Mouse (Mus musculus): ENCODE measurements at regions not wholly inside any gene's neighbourhood (a gene's known extent, or its start where the extent isn't known, plus 50 kb on each side); places are given as distances from the start of the nearest gene placed in this dataset.
A peak's percentile ranks its signal among the peaks of the same experiment; 100 is the strongest.
"Not testable (repeated sequence)": the region's sequence is repeated elsewhere in the genome, so short reads cannot be mapped to it uniquely, and the experiment has no call there.

- 79% methylated on average over 7 of the region's 7 CpGs for WGBS
- no peak overlapping the region for H3K27ac ChIP-seq (replicated peaks)
- no peaks in the 10 kb centered on the region for H3K36me3 ChIP-seq
These were observed 59.6 kb downstream of the Fasl start for GRCm38 (mm10) chr1:161728546-161729206.

DNA sequence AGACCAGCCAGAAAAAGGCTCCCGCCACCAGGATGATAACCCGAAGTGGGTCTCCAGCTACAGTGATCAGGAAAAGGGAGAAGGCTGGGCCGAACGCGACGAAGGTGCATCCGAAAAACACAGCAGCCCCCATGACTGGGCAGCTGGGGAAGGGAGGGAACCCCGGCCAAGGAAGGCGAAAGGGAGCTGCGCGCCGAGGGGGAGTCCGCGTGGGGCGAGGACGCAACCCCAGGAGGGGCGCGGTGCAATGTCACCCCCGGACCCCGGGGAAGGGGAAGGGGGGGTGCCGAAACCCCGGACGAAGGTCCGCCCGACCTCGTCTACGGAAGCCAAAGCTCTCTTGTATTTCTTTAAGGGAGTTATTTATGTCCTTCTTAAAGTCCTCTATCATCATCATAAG, 60.9 kb downstream of the Fasl start:
- H3K27me3 ChIP-seq; H3K9me3 ChIP-seq (replicated peaks); H3K9ac ChIP-seq; H3K4me1 ChIP-seq; H3K4me3 ChIP-seq (replicated peaks); H3K4me2 ChIP-seq (replicated peaks); ATAC-seq (ENCODE audit: insufficient number of reproducible peaks, low FRiP score, low TSS enrichment, low read depth); H3K36me3 ChIP-seq; H3K27ac ChIP-seq (replicated peaks): not testable (repeated sequence)
- 91% methylated on average over 15 of the region's 27 CpGs for WGBS

More at GRCm38 (mm10) chr1:161728546-161729206, 59.6 kb downstream of the Fasl start:
- Histone ChIP-seq H3K4me3 (replicated peaks) (no peak overlapping the region), H3K4me2 (replicated peaks) (no peak overlapping the region), H3K9ac (no peak overlapping the region), H3K4me1 (no peaks in the 10 kb centered on the region), H3K27me3 (no peaks in the 10 kb centered on the region), H3K9me3 (replicated peaks) (no peaks in the 10 kb centered on the region)
- no peak for ATAC-seq (ENCODE audit: insufficient number of reproducible peaks, low FRiP score, low TSS enrichment, low read depth)

GRCm38 (mm10) chr1:161726098-161726497, 62.2 kb downstream of the Fasl start:
- H3K4me2 ChIP-seq (replicated peaks); H3K9ac ChIP-seq; H3K9me3 ChIP-seq (replicated peaks); H3K27ac ChIP-seq (replicated peaks); H3K36me3 ChIP-seq; H3K4me1 ChIP-seq; H3K4me3 ChIP-seq (replicated peaks); H3K27me3 ChIP-seq; ATAC-seq (ENCODE audit: insufficient number of reproducible peaks, low FRiP score, low TSS enrichment, low read depth): not testable (repeated sequence)
- 100% methylated on average over 1 of the region's 10 CpGs for WGBS

DNA sequence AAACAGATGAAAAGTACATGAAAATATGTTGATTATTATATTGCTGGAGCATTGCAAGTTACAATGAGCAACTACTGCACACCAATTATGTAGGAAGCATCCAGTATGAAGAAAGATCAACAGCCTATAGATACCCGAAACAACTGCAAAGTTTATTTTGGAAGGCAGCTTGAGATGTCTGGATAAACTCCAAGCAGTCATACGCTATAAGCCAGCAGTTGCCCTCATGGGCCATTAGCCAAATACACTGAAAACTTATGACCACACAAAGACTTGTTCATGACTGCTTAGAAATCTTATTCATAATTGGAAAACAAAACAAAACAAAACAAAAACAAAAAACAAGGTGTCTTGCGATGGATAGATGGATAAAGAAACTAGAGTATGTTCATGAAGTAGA, 68.4 kb downstream of the Fasl start:
- no peak overlapping the region for H3K9ac ChIP-seq
- no peak overlapping the region for H3K4me3 ChIP-seq (replicated peaks)
- no peaks in the 10 kb centered on the region for H3K4me1 ChIP-seq
- no peak overlapping the region for H3K4me2 ChIP-seq (replicated peaks)
- H3K36me3 ChIP-seq = no peaks in the 10 kb centered on the region
- no peaks in the 10 kb centered on the region for H3K9me3 ChIP-seq (replicated peaks)
- no peak overlapping the region for H3K27ac ChIP-seq (replicated peaks)
- no peak for ATAC-seq (ENCODE audit: insufficient number of reproducible peaks, low FRiP score, low TSS enrichment, low read depth)
- 67% methylated on average over 3 of the region's 3 CpGs for WGBS
- no peaks in the 10 kb centered on the region for H3K27me3 ChIP-seq

GRCm38 (mm10) chr1:161718254-161718653, 70.0 kb downstream of the Fasl start:
- no peaks in the 10 kb centered on the region for H3K27me3 ChIP-seq
- 62% methylated on average over 5 of the region's 5 CpGs for WGBS
- no peak; the same call in 1 of the 2 replicates for ATAC-seq (ENCODE audit: insufficient number of reproducible peaks, low FRiP score, low TSS enrichment, low read depth)

GRCm38 (mm10) chr1:161712918-161713317, 75.4 kb downstream of the Fasl start:
- Histone ChIP-seq H3K27me3 (no peaks in the 10 kb centered on the region), H3K9me3 (replicated peaks) (no peaks in the 10 kb centered on the region), H3K27ac (replicated peaks) (no peak overlapping the region), H3K4me1 (no peaks in the 10 kb centered on the region), H3K9ac (no peak overlapping the region), H3K4me3 (replicated peaks) (no peak overlapping the region), H3K4me2 (replicated peaks) (0 out of 2 replicates have a peak overlapping the region, but pooled peaks have one; percentile 8), H3K36me3 (no peaks in the 10 kb centered on the region)
- 45% methylated on average over 10 of the region's 10 CpGs for WGBS
- no peak for ATAC-seq (ENCODE audit: insufficient number of reproducible peaks, low FRiP score, low TSS enrichment, low read depth)

More at GRCm38 (mm10) chr1:161718254-161718653, 70.0 kb downstream of the Fasl start:
- Histone ChIP-seq H3K27ac (replicated peaks) (no peak overlapping the region), H3K4me2 (replicated peaks) (no peak overlapping the region), H3K9me3 (replicated peaks) (no peaks in the 10 kb centered on the region), H3K36me3 (no peaks in the 10 kb centered on the region), H3K4me1 (no peaks in the 10 kb centered on the region), H3K4me3 (replicated peaks) (no peak overlapping the region), H3K9ac (no peak overlapping the region)

DNA sequence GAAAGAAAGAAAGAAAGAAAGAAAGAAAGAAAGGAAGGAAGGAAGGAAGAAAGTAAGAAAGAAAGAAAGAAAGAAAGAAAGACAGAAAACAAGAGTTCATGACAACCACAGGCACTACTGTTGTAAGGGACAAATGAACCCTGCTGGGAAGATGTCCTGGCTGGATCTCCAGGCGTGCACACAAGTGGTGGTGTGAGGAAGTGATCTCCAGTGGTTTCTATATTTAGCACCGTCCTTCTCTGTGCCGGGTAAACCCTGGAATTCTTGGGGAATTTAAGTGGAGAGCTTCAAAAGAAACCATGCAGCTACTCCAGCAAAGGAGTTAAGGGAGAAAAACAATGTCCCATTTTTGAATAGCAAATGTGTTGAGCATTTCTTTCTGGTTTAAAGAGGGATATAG, 76.0 kb downstream of the Fasl start:
- Histone ChIP-seq H3K4me1 (no peaks in the 10 kb centered on the region), H3K27me3 (no peaks in the 10 kb centered on the region), H3K9ac (no peak overlapping the region), H3K27ac (replicated peaks) (no peak overlapping the region), H3K4me2 (replicated peaks) (no peak overlapping the region), H3K36me3 (no peaks in the 10 kb centered on the region), H3K4me3 (replicated peaks) (no peak overlapping the region), H3K9me3 (replicated peaks) (no peaks in the 10 kb centered on the region)
- 5% methylated on average over 3 of the region's 3 CpGs for WGBS
- no peak for ATAC-seq (ENCODE audit: insufficient number of reproducible peaks, low FRiP score, low TSS enrichment, low read depth)

DNA sequence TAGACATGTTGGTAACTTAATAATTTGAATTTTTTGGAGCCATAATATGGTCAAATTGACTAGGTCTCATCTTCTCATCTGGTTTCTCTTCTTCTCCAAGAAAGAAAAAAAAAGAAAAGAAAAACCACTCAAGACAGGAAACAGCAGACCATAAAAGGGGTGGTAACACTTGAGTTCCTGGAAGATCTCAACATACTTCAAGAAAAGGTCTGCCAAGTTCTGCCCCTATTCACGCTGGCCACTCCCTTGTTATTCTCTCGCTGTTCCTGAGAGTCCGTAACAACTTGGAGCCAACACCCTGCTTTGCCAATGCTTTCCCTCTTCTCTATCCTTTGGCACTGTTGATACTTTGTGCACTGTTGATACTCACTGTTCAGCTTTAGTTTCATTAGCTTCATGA, 81.2 kb downstream of the Fasl start:
- H3K4me2 ChIP-seq (replicated peaks) = no peak overlapping the region
- ATAC-seq (ENCODE audit: insufficient number of reproducible peaks, low FRiP score, low TSS enrichment, low read depth) = no peak
- 72% methylated on average over 3 of the region's 3 CpGs for WGBS
- no peaks in the 10 kb centered on the region for H3K9me3 ChIP-seq (replicated peaks)
- no peaks in the 10 kb centered on the region for H3K27me3 ChIP-seq
- H3K9ac ChIP-seq = no peak overlapping the region
- no peaks in the 10 kb centered on the region for H3K4me1 ChIP-seq
- no peaks in the 10 kb centered on the region for H3K36me3 ChIP-seq
- no peak overlapping the region for H3K27ac ChIP-seq (replicated peaks)
- H3K4me3 ChIP-seq (replicated peaks) = no peak overlapping the region

DNA sequence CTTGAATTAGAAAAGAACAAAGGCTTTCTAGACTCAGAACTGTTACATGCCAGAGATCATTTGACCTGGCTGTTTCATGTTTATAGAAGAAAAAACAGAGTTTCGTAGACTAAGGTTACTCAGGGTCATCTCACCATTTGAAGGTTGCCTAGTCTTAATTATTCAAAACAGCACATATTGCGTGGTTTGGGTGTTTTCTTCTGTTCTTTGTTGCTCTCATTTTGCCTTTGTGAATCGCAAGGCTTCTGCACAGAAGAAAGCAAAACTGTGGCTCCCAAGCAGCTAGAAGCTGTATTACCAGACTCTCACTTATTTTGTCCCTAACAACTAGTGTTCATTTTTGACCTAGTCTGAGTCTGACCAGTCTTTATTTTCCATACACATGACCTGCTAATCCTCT, 83.3 kb downstream of the Fasl start:
- no peaks in the 10 kb centered on the region for H3K36me3 ChIP-seq
- H3K27ac ChIP-seq (replicated peaks) = no peak overlapping the region
- H3K27me3 ChIP-seq = no peaks in the 10 kb centered on the region
- WGBS = 70% methylated on average over 3 of the region's 3 CpGs
- H3K9ac ChIP-seq = no peak overlapping the region
- ATAC-seq (ENCODE audit: insufficient number of reproducible peaks, low FRiP score, low TSS enrichment, low read depth) = no peak
- no peaks in the 10 kb centered on the region for H3K4me1 ChIP-seq
- H3K4me3 ChIP-seq (replicated peaks) = no peak overlapping the region
- no peak overlapping the region for H3K4me2 ChIP-seq (replicated peaks)
- H3K9me3 ChIP-seq (replicated peaks) = no peaks in the 10 kb centered on the region

GRCm38 (mm10) chr1:161704527-161704926, 83.8 kb downstream of the Fasl start:
- H3K27ac ChIP-seq (replicated peaks) = no peak overlapping the region
- no peaks in the 10 kb centered on the region for H3K27me3 ChIP-seq
- no peaks in the 10 kb centered on the region for H3K4me1 ChIP-seq
- no peak overlapping the region for H3K9ac ChIP-seq
- no peak overlapping the region for H3K4me2 ChIP-seq (replicated peaks)
- ATAC-seq (ENCODE audit: insufficient number of reproducible peaks, low FRiP score, low TSS enrichment, low read depth) = no peak
- 66% methylated on average over 3 of the region's 3 CpGs for WGBS
- H3K9me3 ChIP-seq (replicated peaks) = no peaks in the 10 kb centered on the region
- H3K4me3 ChIP-seq (replicated peaks) = no peak overlapping the region
- no peaks in the 10 kb centered on the region for H3K36me3 ChIP-seq

GRCm38 (mm10) chr1:161695886-161696285, 92.4 kb downstream of the Fasl start:
- Histone ChIP-seq H3K4me3 (replicated peaks) (no peak overlapping the region), H3K4me2 (replicated peaks) (no peak overlapping the region), H3K36me3 (no peaks in the 10 kb centered on the region), H3K9me3 (replicated peaks) (no peaks in the 10 kb centered on the region), H3K9ac (no peak overlapping the region), H3K27me3 (no peaks in the 10 kb centered on the region), H3K4me1 (no peaks in the 10 kb centered on the region), H3K27ac (replicated peaks) (no peak overlapping the region)
- ATAC-seq (ENCODE audit: insufficient number of reproducible peaks, low FRiP score, low TSS enrichment, low read depth) = no peak
- WGBS = 28% methylated on average over 5 of the region's 5 CpGs

GRCm38 (mm10) chr1:161693768-161694160, 94.5 kb downstream of the Fasl start:
- no peak overlapping the region for H3K27ac ChIP-seq (replicated peaks)
- H3K9me3 ChIP-seq (replicated peaks) = no peaks in the 10 kb centered on the region
- no peak overlapping the region for H3K9ac ChIP-seq
- no peak for ATAC-seq (ENCODE audit: insufficient number of reproducible peaks, low FRiP score, low TSS enrichment, low read depth)
- no peak overlapping the region for H3K4me3 ChIP-seq (replicated peaks)
- H3K4me2 ChIP-seq (replicated peaks) = no peak overlapping the region
- no peaks in the 10 kb centered on the region for H3K27me3 ChIP-seq
- no peaks in the 10 kb centered on the region for H3K36me3 ChIP-seq
- no peaks in the 10 kb centered on the region for H3K4me1 ChIP-seq
- whole genome bisulfite sequencing = 73% methylated on average over 6 of the region's 6 CpGs
